In genomic region chr17:14258906-14259305, GRCm38 (mm10) we compare ENCODE assay signal across 23 mouse cellular contexts. TPM values are rescaled to one million over a fixed set of nuclear protein-coding genes. Genes with fewer than 3 reads are reported as not detected.
"Had no signal": no experiment of that assay in that cellular context is flagged by ENCODE, and none has a peak within 500 bp of the region (broad histone marks: within the 10 kb centered on the region; RNA-seq: fewer than 3 reads in every experiment).

No protein-coding gene starts in this region.

- H3K9ac ChIP-seq: limb, embryonic 13.5 days; lung, embryonic 14.5 days; midbrain, embryonic 12.5 days; midbrain, embryonic 15.5 days; neural tube, embryonic 12.5 days; neural tube, embryonic 15.5 days had no signal

- H3K4me1 ChIP-seq: limb, embryonic 10.5 days; midbrain, embryonic 12.5 days; midbrain, embryonic 15.5 days; neural tube, embryonic 12.5 days; neural tube, embryonic 15.5 days had no signal

- H3K36me3 ChIP-seq: limb, embryonic 10.5 days; limb, embryonic 13.5 days; midbrain, embryonic 12.5 days; midbrain, embryonic 15.5 days; neural tube, embryonic 12.5 days; neural tube, embryonic 15.5 days had no signal

- ATAC-seq: lung, postnatal 0 days; midbrain, embryonic 15.5 days had no signal

- H3K9me3 ChIP-seq: limb, embryonic 10.5 days; limb, embryonic 13.5 days; midbrain, embryonic 12.5 days; midbrain, embryonic 15.5 days; neural tube, embryonic 12.5 days; neural tube, embryonic 15.5 days had no signal

- H3K4me2 ChIP-seq: limb, embryonic 13.5 days; lung, embryonic 14.5 days; midbrain, embryonic 12.5 days; midbrain, embryonic 15.5 days; neural tube, embryonic 12.5 days; neural tube, embryonic 15.5 days had no signal

- DNase-seq: kidney, adult 18-20 months; kidney, adult 9 months; kidney, postnatal 14 days; kidney, postnatal 4 days; layer of hippocampus, adult 9-11 months; lung, embryonic 14.5 days; right cerebral cortex, adult 18-20 months; right cerebral cortex, postnatal 14 days; right cerebral cortex, postnatal 4 days; thymus, adult 2 months; thymus, postnatal 14 days; thymus, postnatal 4 days had no signal

- H3K4me3 ChIP-seq: layer of hippocampus, adult 2 months; limb, embryonic 10.5 days; limb, embryonic 13.5 days; midbrain, embryonic 12.5 days; midbrain, embryonic 15.5 days; neural tube, embryonic 12.5 days; neural tube, embryonic 15.5 days had no signal

- H3K27me3 ChIP-seq: midbrain, embryonic 12.5 days; midbrain, embryonic 15.5 days; neural tube, embryonic 12.5 days; neural tube, embryonic 15.5 days had no signal

- H3K27ac ChIP-seq: layer of hippocampus, adult 2 months; limb, embryonic 10.5 days; limb, embryonic 13.5 days; macrophage; midbrain, embryonic 12.5 days; midbrain, embryonic 15.5 days; neural tube, embryonic 12.5 days; neural tube, embryonic 15.5 days; stomach, postnatal 0 days had no signal

RNA-seq across cellular contexts. Expression of gene Smoc2, which starts 20.4 kb away (rescaled TPM):
- total RNA-seq: megakaryocyte, adult 5-6 weeks had no signal
- polyA plus RNA-seq: macrophage had no signal

RNA-seq across cellular contexts. Expression of gene Dact2, which starts 54.8 kb away (rescaled TPM):
- total RNA-seq: megakaryocyte, adult 5-6 weeks had no signal
- polyA plus RNA-seq: macrophage had no signal
